In genomic region chr5:119130176-119130575, GRCm38 (mm10) we compare ENCODE assay signal across 22 mouse cellular contexts.
"Had no signal": no experiment of that assay in that cellular context is flagged by ENCODE, and none has a peak within 500 bp of the region (broad histone marks: within the 10 kb centered on the region; RNA-seq: fewer than 3 reads in every experiment).

No protein-coding gene starts in this region.

- ATAC-seq: inflammation-experienced regulatory T-cells, adult 6 months; intestine, embryonic 16.5 days; midbrain, embryonic 13.5 days; midbrain, embryonic 16.5 days had no signal

- H3K36me3 ChIP-seq: limb, embryonic 12.5 days; limb, embryonic 15.5 days; liver, embryonic 13.5 days; midbrain, embryonic 10.5 days; midbrain, embryonic 13.5 days; neural tube, embryonic 13.5 days; stomach, embryonic 15.5 days had no signal

- H3K9ac ChIP-seq: limb, embryonic 12.5 days; limb, embryonic 15.5 days; liver, embryonic 13.5 days; midbrain, embryonic 13.5 days; neural tube, embryonic 13.5 days; stomach, embryonic 15.5 days had no signal

- DNase-seq: kidney, adult 18-20 months; layer of hippocampus, postnatal 36 days; left cerebral cortex, postnatal 4 days; liver, embryonic 13.5 days; lung, adult 2 months; lung, postnatal 14 days; lung, postnatal 4 days; retina, postnatal 1 day; right cerebral cortex, postnatal 25 days; spleen, adult 18-20 months; thymus, postnatal 36 days had no signal

- H3K4me3 ChIP-seq: limb, embryonic 12.5 days; limb, embryonic 15.5 days; liver, embryonic 13.5 days; midbrain, embryonic 10.5 days; midbrain, embryonic 13.5 days; myocyte; neural tube, embryonic 13.5 days; stomach, embryonic 15.5 days had no signal

- H3K27me3 ChIP-seq: liver, embryonic 13.5 days; midbrain, embryonic 13.5 days; neural tube, embryonic 13.5 days; stomach, embryonic 15.5 days had no signal

- H3K9me3 ChIP-seq: limb, embryonic 12.5 days; limb, embryonic 15.5 days; liver, embryonic 13.5 days; midbrain, embryonic 10.5 days; midbrain, embryonic 13.5 days; neural tube, embryonic 13.5 days; stomach, embryonic 15.5 days had no signal

- H3K27ac ChIP-seq: kidney, postnatal 0 days; limb, embryonic 12.5 days; limb, embryonic 15.5 days; liver, embryonic 13.5 days; midbrain, embryonic 10.5 days; midbrain, embryonic 13.5 days; neural tube, embryonic 13.5 days; stomach, embryonic 15.5 days had no signal

- H3K4me1 ChIP-seq: liver, embryonic 13.5 days; midbrain, embryonic 13.5 days; stomach, embryonic 15.5 days had no signal

- H3K4me2 ChIP-seq: limb, embryonic 12.5 days; limb, embryonic 15.5 days; liver, embryonic 13.5 days; midbrain, embryonic 13.5 days; neural tube, embryonic 13.5 days; stomach, embryonic 15.5 days had no signal
